Mouse (Mus musculus): ENCODE results near the gene Hpgd.

- no peak for TF ChIP-seq CTCF (IDR thresholded peaks at IDR 0.05; ENCODE audit: insufficient read depth, low read depth, low read length)
- TF ChIP-seq POLR2A (IDR thresholded peaks at IDR 0.05; ENCODE audit: insufficient read depth, low read depth, low read length): no peak
Observed at GRCm38 (mm10) chr8:56328130-56328542, 33.8 kb downstream of the Hpgd start.
